Mouse (Mus musculus) megakaryocyte-erythroid progenitor cell, adult 5-6 weeks (primary cell): ENCODE results near the gene Hist1h4m. TPM values are rescaled to one million over a fixed set of nuclear protein-coding genes. Genes with fewer than 3 reads are reported as not detected.
"Not testable (repeated sequence)": the region's sequence is repeated elsewhere in the genome, so short reads cannot be mapped to it uniquely, and the experiment has no call there.

Experiments used
- ATAC-seq: replicated peaks from 2 replicates; pipeline ENCODE4 v1.8.0; 2016; ENCODE audit warnings: mild to moderate bottlenecking, inconsistent platforms; ENCODE audit not compliant: severe bottlenecking, poor library complexity, low FRiP score, low TSS enrichment
- total RNA-seq, 2 experiments: library from RNA; stranded (forward) in 1 of 2; stranded (reverse) in 1 of 2; fragments of 200-1000, 215-1000 nt in 1 of 2; fragments of >200 nt in 1 of 2; fragmentation: Nextera tagmentation in 1 of 2; gene quantifications; 2 replicates each; pipeline ENCODE4 v1.2.3; 2014 to 2017

The Hist1h4m gene
- total RNA-seq, 2 experiments from 2014 or later = 256 to 2,567 TPM

- peak; percentile 88 for ATAC-seq
Observed at GRCm38 (mm10) chr13:21803058-21803457, 8.5 kb upstream of the Hist1h4m start.

DNA sequence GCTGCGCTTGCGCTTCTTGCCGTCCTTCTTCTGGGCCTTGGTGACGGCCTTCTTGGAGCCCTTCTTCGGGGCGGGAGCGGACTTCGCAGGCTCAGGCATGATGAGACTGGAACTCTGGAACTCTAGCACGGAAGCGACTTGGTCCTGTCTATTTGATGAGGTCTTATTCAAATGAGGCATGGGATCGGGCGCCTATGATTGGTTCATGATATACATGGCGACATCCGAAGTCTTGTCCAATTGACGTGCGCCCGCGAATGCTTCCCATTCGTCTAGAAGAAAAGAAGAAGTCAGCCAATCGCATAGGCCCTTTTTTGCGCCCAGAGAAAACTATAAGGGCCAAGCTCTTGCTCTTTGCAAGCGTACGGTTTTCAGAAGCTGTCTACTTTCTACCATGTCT lies 1.5 kb upstream of the Hist1h4m start, which contains the start of the genes Hist1h2bq and Hist1h2ao:
Gene Hist1h2bq, minus strand, starts transcription at position 125 of the 400 bp plus-strand sequence.
Gene Hist1h2ao, plus strand, starts transcription at position 393 of the 400 bp plus-strand sequence.
- peak; percentile 83 for ATAC-seq

DNA sequence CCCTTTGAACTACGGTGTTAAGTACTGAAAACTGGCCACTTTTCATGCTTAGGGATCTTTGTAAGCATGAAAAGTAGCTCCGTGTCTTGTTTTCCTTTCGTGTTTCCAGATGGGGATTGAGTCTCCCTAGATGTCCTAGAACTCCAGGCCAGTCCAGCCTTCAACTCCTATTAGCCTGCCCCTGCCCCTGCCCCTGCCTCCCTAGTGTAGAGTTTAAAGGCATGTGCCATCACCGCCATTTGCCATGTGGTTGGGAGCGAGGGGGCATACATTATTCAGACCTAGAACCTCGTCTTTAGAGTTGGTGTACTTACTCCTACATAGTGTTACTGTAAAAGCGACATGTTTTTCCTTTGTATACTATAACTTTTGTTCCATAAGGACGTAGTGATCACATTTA lies 472 bp upstream of the Hist1h4m start:
- peak; percentile 45 for ATAC-seq

DNA sequence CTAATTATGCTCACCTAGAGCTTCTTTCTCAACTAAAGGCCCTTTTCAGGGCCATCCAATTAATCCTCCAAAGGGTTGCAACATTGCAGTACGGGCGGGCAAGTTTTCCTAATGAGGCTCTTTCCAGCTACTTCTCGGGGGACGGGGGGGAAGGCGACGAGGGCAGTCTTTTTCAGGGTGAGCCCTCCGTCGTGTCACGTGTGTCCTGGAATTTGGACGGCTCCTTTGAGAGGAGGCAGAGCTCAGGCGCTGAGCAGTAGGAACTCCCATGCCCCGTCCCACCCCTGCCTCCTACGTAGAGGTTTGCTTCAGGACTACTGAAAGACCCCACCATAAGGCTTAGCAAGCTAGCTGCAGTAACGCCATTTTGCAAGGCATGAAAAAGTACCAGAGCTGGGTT lies 546 bp downstream of the Hist1h4m start:
- ATAC-seq = peak; percentile 70

DNA sequence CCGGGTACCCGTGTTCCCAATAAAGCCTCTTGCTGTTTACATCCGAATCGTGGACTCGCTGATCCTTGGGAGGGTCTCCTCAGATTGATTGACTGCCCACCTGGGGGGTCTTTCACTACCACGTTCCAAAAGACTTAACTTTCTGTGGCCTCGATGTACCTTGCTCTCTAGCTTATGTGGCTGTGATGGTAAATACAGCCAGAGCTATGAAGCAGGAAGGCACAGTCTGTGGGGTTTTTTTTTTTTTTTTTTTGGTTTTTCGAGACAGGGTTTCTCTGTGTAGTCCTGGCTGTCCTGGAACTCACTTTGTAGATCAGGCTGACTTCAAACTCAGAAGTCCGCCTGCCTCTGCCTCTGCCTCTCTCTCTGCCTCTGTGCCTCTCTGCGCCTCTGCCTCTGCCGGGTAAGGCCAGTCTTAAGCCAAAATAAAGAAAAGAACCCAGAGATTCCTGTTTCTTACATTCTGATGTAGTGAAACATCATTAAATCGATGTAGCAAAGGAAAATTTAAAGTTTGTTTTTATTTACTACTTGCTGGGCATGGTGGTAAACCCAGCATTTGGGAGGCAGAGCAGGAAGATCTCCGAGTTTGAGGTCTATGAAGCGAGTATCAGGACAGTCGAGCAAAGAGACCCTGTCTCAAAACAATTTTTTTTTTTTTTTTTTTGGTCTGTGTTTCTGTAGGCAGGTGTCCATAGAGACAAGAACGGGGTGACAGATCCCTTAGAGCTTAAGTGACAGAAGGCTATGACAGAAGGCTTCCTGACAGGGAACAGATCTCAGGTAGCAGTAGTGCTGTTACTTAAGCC lies 8.7 kb downstream of the Hist1h4m start:
- ATAC-seq = peak; percentile 80

DNA sequence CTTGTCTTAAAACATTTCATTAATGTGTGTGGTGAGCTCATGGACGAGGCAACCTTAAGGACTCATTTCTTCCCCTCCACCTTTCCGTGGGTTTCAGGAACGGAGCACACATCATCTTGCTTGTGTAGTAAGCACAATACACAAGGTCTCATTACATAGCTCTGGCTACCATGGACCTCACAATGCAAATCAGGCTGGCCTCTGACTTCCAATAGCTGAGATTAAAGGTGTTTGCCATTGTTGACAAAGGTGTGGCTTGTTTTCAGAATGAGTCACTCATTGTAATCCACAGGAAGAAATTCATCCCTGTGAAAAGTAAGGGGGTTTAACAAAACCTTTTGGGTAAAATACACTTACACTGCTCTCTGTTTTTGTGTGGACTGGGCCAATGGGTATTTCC lies 17.0 kb downstream of the Hist1h4m start:
- no peak for ATAC-seq

DNA sequence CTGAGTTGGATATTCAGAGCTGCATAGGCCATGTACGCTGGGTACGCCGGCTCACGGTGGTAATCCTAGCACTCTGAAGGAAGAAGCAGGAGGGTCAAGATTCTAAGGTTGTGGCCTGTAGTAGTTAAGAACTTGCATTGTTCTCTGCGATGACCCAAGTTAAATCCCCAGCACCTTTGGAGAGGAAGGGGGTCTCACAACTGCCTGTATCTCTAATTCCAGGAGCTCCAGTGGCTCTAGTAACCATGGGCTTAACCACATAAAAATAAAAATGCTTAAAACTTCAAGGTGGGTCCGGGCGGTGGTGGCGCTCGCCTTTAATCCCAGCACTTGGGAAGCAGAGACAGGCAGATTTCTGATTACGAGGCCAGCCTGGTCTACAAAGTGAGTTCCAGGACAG lies 18.8 kb downstream of the Hist1h4m start:
- no peak for ATAC-seq

GRCm38 (mm10) chr13:21831418-21832394 lies 20.2 kb downstream of the Hist1h4m start, which contains the start of gene Hist1h4n:
Hist1h4n (minus strand) TSS chr13:21832196.
- ATAC-seq = peak; percentile 52

- ATAC-seq = peak; percentile 79
Observed at GRCm38 (mm10) chr13:21833461-21833860, 21.9 kb downstream of the Hist1h4m start, which contains the start of the genes Hist1h2ap and Hist1h2br. Hist1h2ap (minus strand) TSS chr13:21833507. Hist1h2br (plus strand) TSS chr13:21833743.

- ATAC-seq = peak; percentile 92
Observed at GRCm38 (mm10) chr13:21840508-21840907, 29.0 kb downstream of the Hist1h4m start.

DNA sequence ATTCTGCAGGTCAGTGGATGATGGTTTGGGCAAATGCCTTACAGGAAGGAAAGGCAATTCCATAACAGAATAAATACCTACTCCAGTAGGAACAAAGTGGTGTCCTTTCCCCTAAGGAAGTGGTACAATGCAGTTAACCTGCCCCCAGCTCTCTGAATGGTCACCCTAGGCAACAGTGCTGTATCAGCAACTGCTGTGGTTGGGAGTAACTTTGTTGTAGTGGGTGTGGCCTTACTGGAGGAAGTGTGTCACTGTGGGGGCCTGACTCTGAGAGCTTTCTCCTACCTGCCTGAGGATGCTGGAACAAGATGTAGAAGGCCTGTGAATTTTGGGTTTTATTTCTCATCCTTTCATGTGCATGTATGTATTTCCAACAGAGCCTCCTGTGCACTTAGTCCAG lies 34.8 kb downstream of the Hist1h4m start:
- peak; percentile 88 for ATAC-seq

GRCm38 (mm10) chr13:21847883-21848282 lies 36.3 kb downstream of the Hist1h4m start:
- ATAC-seq = no peak

DNA sequence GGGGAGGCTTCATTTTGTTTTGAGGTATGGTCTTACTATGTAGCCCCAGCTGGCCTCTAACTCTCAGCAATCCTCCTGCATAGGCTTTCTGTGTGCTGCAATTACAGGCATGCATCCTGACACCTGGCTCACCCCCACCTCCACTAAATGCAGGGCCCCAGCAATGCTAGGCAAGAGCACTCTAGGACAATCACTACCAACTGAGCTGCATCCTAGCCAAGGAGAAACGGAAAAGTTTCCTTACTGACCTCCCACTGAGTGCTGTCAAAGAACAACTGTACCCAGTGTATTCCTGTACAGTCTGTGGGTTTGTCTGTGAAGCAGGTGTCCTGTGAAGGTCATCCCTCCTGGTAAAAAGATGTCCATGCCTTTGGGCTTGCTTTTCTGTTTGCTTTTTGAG lies 39.1 kb downstream of the Hist1h4m start:
- not testable (repeated sequence) for ATAC-seq

- no peak for ATAC-seq
Observed at GRCm38 (mm10) chr13:21852215-21852945, 40.8 kb downstream of the Hist1h4m start.

- peak; percentile 62 for ATAC-seq
Observed at GRCm38 (mm10) chr13:21855146-21855545, 43.6 kb downstream of the Hist1h4m start.

- no peak; the same call in 1 of the 2 replicates for ATAC-seq
Observed at GRCm38 (mm10) chr13:21855698-21856162, 44.2 kb downstream of the Hist1h4m start.

DNA sequence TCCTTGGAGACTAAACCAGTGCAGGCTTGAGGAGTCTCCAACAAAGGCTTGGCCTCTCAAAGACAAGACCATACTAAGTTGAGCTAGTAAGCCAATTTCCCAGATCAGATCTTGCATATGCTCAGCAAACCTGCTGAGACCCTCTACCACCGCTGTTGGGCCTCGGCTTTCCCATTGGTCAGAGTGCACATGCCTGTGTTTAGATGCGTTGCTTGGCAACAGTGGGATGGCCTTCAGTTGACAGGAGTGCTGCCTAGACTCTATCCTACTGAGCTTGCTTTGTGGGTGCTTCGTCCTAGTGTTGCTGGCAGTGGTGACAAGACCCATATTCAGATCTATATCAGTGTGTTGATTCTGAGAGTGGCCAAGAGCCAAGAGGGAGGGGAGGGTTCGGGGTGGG lies 50.1 kb downstream of the Hist1h4m start:
- no peak for ATAC-seq
